Mouse (Mus musculus) forebrain, embryonic 16.5 days (tissue): Measurements from ENCODE around the gene Chtf18. TPM values are rescaled to one million over a fixed set of nuclear protein-coding genes. Genes with fewer than 3 reads are reported as not detected.

Experiments
- ATAC-seq: fragments of 200-750 bp; cut with Nextera tagmentation; 2 replicates; pipeline ENCODE4 v1.8.0; 2017; ENCODE audit warnings: mild to moderate bottlenecking, moderate library complexity
- H3K27ac ChIP-seq: fragments of 300-500 bp; sonication (generic); 2 replicates; pipeline ENCODE4 v1.5.1; 2014; ENCODE audit warnings: low read length, control low read depth
- H3K27me3 ChIP-seq: fragments of 300-500 bp; sonication (generic); replicated peaks from 2 replicates; pipeline ENCODE4 v1.6.1; 2014; ENCODE audit warnings: low read length; ENCODE audit not compliant: control insufficient read depth, insufficient read depth
- H3K36me3 ChIP-seq: fragments of 300-500 bp; sonication (generic); 2 replicates; pipeline ENCODE4 v1.6.1; 2014; ENCODE audit not compliant: control insufficient read depth, insufficient read depth
- H3K4me1 ChIP-seq: fragments of 300-500 bp; sonication (generic); replicated peaks from 2 replicates; pipeline ENCODE4 v1.6.1; 2014; ENCODE audit warnings: low read length; ENCODE audit not compliant: control insufficient read depth, insufficient read depth
- H3K4me2 ChIP-seq: fragments of 300-500 bp; sonication (generic); 2 replicates; pipeline ENCODE4 v1.6.1; 2014; ENCODE audit warnings: mild to moderate bottlenecking, low read length, control low read depth
- H3K4me3 ChIP-seq: fragments of 300-500 bp; sonication (generic); replicated peaks from 2 replicates; pipeline ENCODE4 v1.5.1; 2014; ENCODE audit warnings: mild to moderate bottlenecking, low read length, control low read depth
- H3K9ac ChIP-seq: fragments of 300-500 bp; sonication (generic); replicated peaks from 2 replicates; pipeline ENCODE4 v1.6.1; 2014; ENCODE audit warnings: low read depth, low read length, control low read depth
- H3K9me3 ChIP-seq: fragments of 300-500 bp; sonication (generic); 2 replicates; pipeline ENCODE4 v1.6.1; 2016; ENCODE audit warnings: low read length; ENCODE audit not compliant: control insufficient read depth
- WGBS: fragments of 180-500 bp; shearing (Covaris S2); extraction: QIAGEN DNeasy Blood & Tissue Kit; methylation state at CpG from one replicate; pipeline ENCODE4 v1.1.7; 2014; 5-methylcytosine and 5-hydroxymethylcytosine counted together
- microRNA-seq: library from miRNA; unstranded; fragments of <30 nt; microRNA quantifications from one replicate; pipeline ENCODE4, GENCODE M21; 2017
- polyA plus RNA-seq: library from polyadenylated mRNA; unstranded; fragments of >200 nt; fragmentation: Nextera tagmentation; extraction: Ambion mirVana; gene quantifications from 2 replicates; pipeline ENCODE4 v1.2.1, GENCODE M21; 2015

Chtf18 gene
- polyA plus RNA-seq, 1 experiment from 2014 or later: 12.7 TPM

DNA sequence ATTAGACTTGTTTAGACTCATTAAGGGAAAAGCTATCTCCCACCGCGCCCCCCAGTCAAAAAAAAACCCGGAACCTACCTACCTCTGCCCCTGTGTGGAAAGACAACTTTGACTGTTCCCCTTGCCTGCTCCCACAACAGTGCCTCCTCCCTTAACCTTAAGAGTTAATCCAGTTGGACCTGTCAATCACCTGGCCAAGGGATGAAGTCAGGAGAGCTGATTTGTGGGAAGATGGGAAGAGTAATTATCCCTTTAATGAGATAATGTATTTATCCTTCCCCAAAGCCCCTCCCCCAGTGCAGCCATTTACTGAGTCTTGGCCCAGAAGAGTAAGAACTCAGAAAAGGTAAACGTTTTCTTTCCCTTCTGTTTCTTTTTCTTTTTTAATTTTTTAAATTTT is 38.3 kb downstream of the Chtf18 start:
- Histone ChIP-seq H3K9ac (no peak overlapping the region), H3K4me2 (no peak overlapping the region), H3K4me3 (no peak overlapping the region), H3K36me3 (no peaks in the 10 kb centered on the region), H3K27ac (no peak overlapping the region), H3K9me3 (no peaks in the 10 kb centered on the region), H3K4me1 (no peaks in the 10 kb centered on the region), H3K27me3 (no peaks in the 10 kb centered on the region)
- WGBS: 72% methylated on average over 4 of the region's 4 CpGs
- no peak for ATAC-seq

DNA sequence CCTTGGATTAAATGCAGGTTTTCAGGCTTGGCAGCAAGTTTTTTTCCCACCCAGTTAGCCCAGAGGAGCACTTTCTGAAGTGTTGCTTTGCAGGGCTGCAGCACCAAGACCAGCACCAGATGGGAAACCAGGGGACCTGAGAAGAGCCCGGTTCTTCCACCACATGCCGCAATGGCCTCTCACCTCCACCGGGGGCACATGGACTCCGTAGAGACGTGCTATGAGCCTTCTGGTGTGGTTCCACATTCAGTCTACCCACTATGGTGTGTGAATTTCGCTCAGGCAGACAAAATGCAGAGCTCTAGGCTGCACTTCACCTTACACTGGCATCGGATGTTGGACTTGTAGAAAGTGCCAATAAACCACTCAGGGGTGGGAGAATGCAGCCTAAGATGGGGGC is 40.9 kb downstream of the Chtf18 start:
- Histone ChIP-seq H3K4me3 (no peak overlapping the region), H3K4me2 (no peak overlapping the region), H3K27me3 (no peaks in the 10 kb centered on the region), H3K27ac (no peak overlapping the region), H3K4me1 (no peaks in the 10 kb centered on the region), H3K36me3 (no peaks in the 10 kb centered on the region), H3K9me3 (no peaks in the 10 kb centered on the region), H3K9ac (no peak overlapping the region)
- ATAC-seq: no peak
- 45% methylated on average over 7 of the region's 7 CpGs for WGBS

- ATAC-seq: no peak
Observed at GRCm38 (mm10) chr17:25681636-25682035, 45.6 kb downstream of the Chtf18 start.

GRCm38 (mm10) chr17:25679818-25680217 is 47.4 kb downstream of the Chtf18 start:
- Histone ChIP-seq H3K4me2 (no peak overlapping the region), H3K4me3 (no peak overlapping the region), H3K27ac (no peak overlapping the region), H3K27me3 (no peaks in the 10 kb centered on the region), H3K4me1 (peaks cover 11% of the 10 kb centered on the region; the same call in 1 of the 2 replicates), H3K36me3 (no peaks in the 10 kb centered on the region), H3K9me3 (no peaks in the 10 kb centered on the region), H3K9ac (no peak overlapping the region)
- 2% methylated on average over 5 of the region's 5 CpGs for WGBS
- ATAC-seq: peak; percentile 40

More at GRCm38 (mm10) chr17:25681636-25682035, 45.6 kb downstream of the Chtf18 start:
- no peak overlapping the region for H3K4me3 ChIP-seq
- no peaks in the 10 kb centered on the region for H3K27me3 ChIP-seq
- no peak overlapping the region for H3K4me2 ChIP-seq
- H3K27ac ChIP-seq: no peak overlapping the region
- H3K9me3 ChIP-seq: no peaks in the 10 kb centered on the region
- peaks cover 11% of the 10 kb centered on the region; the same call in 1 of the 2 replicates for H3K4me1 ChIP-seq
- 81% methylated on average over 4 of the region's 4 CpGs for WGBS
- no peaks in the 10 kb centered on the region for H3K36me3 ChIP-seq
- no peak overlapping the region for H3K9ac ChIP-seq

- WGBS: 51% methylated on average over 6 of the region's 6 CpGs
Observed at GRCm38 (mm10) chr17:25677969-25678368, 49.2 kb downstream of the Chtf18 start.

DNA sequence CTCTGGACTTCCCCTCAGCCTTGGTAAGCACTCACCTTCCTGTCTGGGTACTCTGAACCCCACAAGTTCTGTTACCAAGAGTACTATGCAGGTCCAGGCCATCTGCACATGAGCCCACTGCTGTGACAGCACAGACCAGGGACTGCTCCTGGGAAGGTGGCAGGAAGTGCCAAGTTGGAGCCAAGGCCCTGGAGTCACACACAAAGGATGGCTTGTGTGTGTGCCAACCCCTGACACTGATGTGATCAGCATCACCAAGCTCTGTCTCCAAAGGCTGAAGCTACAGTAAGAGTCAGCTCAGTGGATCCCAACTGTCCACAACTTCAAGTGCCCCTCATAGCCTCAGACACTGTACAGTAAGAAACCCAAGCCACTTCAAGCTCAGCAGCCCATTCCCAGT is 54.2 kb downstream of the Chtf18 start:
- Histone ChIP-seq H3K4me3 (no peak overlapping the region), H3K27me3 (no peaks in the 10 kb centered on the region)
- ATAC-seq: no peak

More at GRCm38 (mm10) chr17:25677969-25678368, 49.2 kb downstream of the Chtf18 start:
- Histone ChIP-seq H3K9me3 (no peaks in the 10 kb centered on the region), H3K36me3 (no peaks in the 10 kb centered on the region), H3K9ac (no peak overlapping the region), H3K27me3 (no peaks in the 10 kb centered on the region), H3K27ac (no peak overlapping the region), H3K4me2 (no peak overlapping the region), H3K4me1 (peaks cover 11% of the 10 kb centered on the region; the same call in 1 of the 2 replicates), H3K4me3 (no peak overlapping the region)
- no peak for ATAC-seq

More for the DNA sequence above, 54.2 kb downstream of the Chtf18 start:
- no peak overlapping the region for H3K4me2 ChIP-seq
- no peak overlapping the region for H3K27ac ChIP-seq
- H3K36me3 ChIP-seq: no peaks in the 10 kb centered on the region
- H3K9me3 ChIP-seq: no peaks in the 10 kb centered on the region
- H3K4me1 ChIP-seq: peaks cover 6% of the 10 kb centered on the region
- no peak overlapping the region for H3K9ac ChIP-seq

Small RNA genes within 50 kb of the gene (microRNA-seq; reads per million reads assigned to microRNA genes)
- gene Gm25083: not detected

Other genes with a start within 250 kb of the Chtf18 start
- 0.32 and 0.44 TPM in 2 replicates for gene Sstr5, start 230.1 kb downstream of the Chtf18 start, polyA plus RNA-seq
- 26.1 and 26.8 TPM in 2 replicates for gene Sox8, start 156.7 kb downstream of the Chtf18 start, polyA plus RNA-seq
- 18.3 and 19.4 TPM in 2 replicates for gene Lmf1, start 148.3 kb downstream of the Chtf18 start, polyA plus RNA-seq
- 2.2 and 3.3 TPM in 2 replicates for gene Gng13, start 10.2 kb downstream of the Chtf18 start, polyA plus RNA-seq
- 28.1 and 29.1 TPM in 2 replicates for gene Rpusd1, start 251 bp upstream of the Chtf18 start, polyA plus RNA-seq
- gene Mslnl, start 8.6 kb upstream of the Chtf18 start, polyA plus RNA-seq: 0.17 TPM in 1 of 2 replicates, not detected in the other
- 0.27 and 0.85 TPM in 2 replicates for gene Msln, start 27.0 kb upstream of the Chtf18 start, polyA plus RNA-seq
- 33.1 and 34.9 TPM in 2 replicates for gene Narfl, start 46.4 kb upstream of the Chtf18 start, polyA plus RNA-seq
- gene Haghl, start 58.3 kb upstream of the Chtf18 start, polyA plus RNA-seq: 101 and 135 TPM in 2 replicates
- gene Ccdc78, start 59.2 kb upstream of the Chtf18 start, polyA plus RNA-seq: 0.13 and 0.15 TPM in 2 replicates
- 70.7 and 76.5 TPM in 2 replicates for gene Fam173a, start 65.5 kb upstream of the Chtf18 start, polyA plus RNA-seq
- gene AC134908.4, start 68.2 kb upstream of the Chtf18 start, polyA plus RNA-seq: 0.60 and 0.71 TPM in 2 replicates
- gene Metrn, start 69.7 kb upstream of the Chtf18 start, polyA plus RNA-seq: 26.8 and 34.0 TPM in 2 replicates
- gene Fbxl16, start 81.7 kb upstream of the Chtf18 start, polyA plus RNA-seq: 33.0 and 43.5 TPM in 2 replicates
- 36.5 and 37.3 TPM in 2 replicates for gene Wdr24, start 96.2 kb upstream of the Chtf18 start, polyA plus RNA-seq
- 68.2 and 73.9 TPM in 2 replicates for gene Jmjd8, start 101.4 kb upstream of the Chtf18 start, polyA plus RNA-seq
- 301 and 335 TPM in 2 replicates for gene Stub1, start 106.0 kb upstream of the Chtf18 start, polyA plus RNA-seq
- gene Rhbdl1, start 109.9 kb upstream of the Chtf18 start, polyA plus RNA-seq: 30.7 and 42.2 TPM in 2 replicates
- 10.7 and 14.2 TPM in 2 replicates for gene Gm20683, start 114.3 kb upstream of the Chtf18 start, polyA plus RNA-seq
- gene Rhot2, start 117.4 kb upstream of the Chtf18 start, polyA plus RNA-seq: 15.8 and 20.3 TPM in 2 replicates
- gene Wdr90, start 134.1 kb upstream of the Chtf18 start, polyA plus RNA-seq: 17.7 and 24.8 TPM in 2 replicates
- 12.1 and 17.3 TPM in 2 replicates for gene Mcrip2, start 141.3 kb upstream of the Chtf18 start, polyA plus RNA-seq
- 48.9 and 59.7 TPM in 2 replicates for gene Mettl26, start 147.7 kb upstream of the Chtf18 start, polyA plus RNA-seq
- gene Wfikkn1, start 153.4 kb upstream of the Chtf18 start, polyA plus RNA-seq: 0.25 and 0.52 TPM in 2 replicates
- 56.6 and 59.2 TPM in 2 replicates for gene Rab40c, start 192.3 kb upstream of the Chtf18 start, polyA plus RNA-seq
- 56.3 and 61.2 TPM in 2 replicates for gene Pigq, start 217.5 kb upstream of the Chtf18 start, polyA plus RNA-seq
- gene Nhlrc4, start 217.5 kb upstream of the Chtf18 start, polyA plus RNA-seq: not detected in 2 replicates
- gene A930017K11Rik, start 225.1 kb upstream of the Chtf18 start, polyA plus RNA-seq: 0.21 TPM in 1 of 2 replicates, not detected in the other